Mouse (Mus musculus) intestine, embryonic 15.5 days (tissue): ENCODE measurements around the gene Tecr. TPM values are rescaled to one million over a fixed set of nuclear protein-coding genes. Genes with fewer than 3 reads are reported as not detected.

Source experiments
- ATAC-seq: fragments of 200-750 bp; cut with Nextera tagmentation; 2 replicates; pipeline ENCODE4 v1.8.0; 2017; ENCODE audit warnings: moderate TSS enrichment, moderate library complexity
- H3K27ac ChIP-seq: fragments of 300-500 bp; sonication (generic); 2 replicates; pipeline ENCODE4 v1.5.1; 2015; ENCODE audit warnings: mild to moderate bottlenecking, inconsistent platforms
- H3K27me3 ChIP-seq: fragments of 300-500 bp; sonication (generic); replicated peaks from 2 replicates; pipeline ENCODE4 v1.6.1; 2015; ENCODE audit warnings: inconsistent platforms
- H3K36me3 ChIP-seq: fragments of 300-500 bp; sonication (generic); 2 replicates; pipeline ENCODE4 v1.6.1; 2015; ENCODE audit warnings: inconsistent platforms
- H3K4me1 ChIP-seq: fragments of 300-500 bp; sonication (generic); replicated peaks from 2 replicates; pipeline ENCODE4 v1.6.1; 2015; ENCODE audit warnings: inconsistent platforms
- H3K4me2 ChIP-seq: fragments of 300-500 bp; sonication (generic); replicated peaks from 2 replicates; pipeline ENCODE4 v1.6.1; 2015; ENCODE audit warnings: mild to moderate bottlenecking, inconsistent platforms
- H3K4me3 ChIP-seq: fragments of 300-500 bp; sonication (generic); replicated peaks from 2 replicates; pipeline ENCODE4 v1.5.1; 2015; ENCODE audit warnings: inconsistent platforms
- H3K9ac ChIP-seq: fragments of 300-500 bp; sonication (generic); 2 replicates; pipeline ENCODE4 v1.6.1; 2015; ENCODE audit warnings: inconsistent platforms
- H3K9me3 ChIP-seq: fragments of 300-500 bp; sonication (generic); 2 replicates; pipeline ENCODE4 v1.6.1; 2016; ENCODE audit warnings: inconsistent platforms
- WGBS: fragments of 180-500 bp; shearing (Covaris S2); methylation state at CpG from one replicate; pipeline ENCODE4 v1.1.7; 2015; 5-methylcytosine and 5-hydroxymethylcytosine counted together
- polyA plus RNA-seq: library from polyadenylated mRNA; unstranded; fragments of >200 nt; fragmentation: Nextera tagmentation; extraction: Ambion mirVana; gene quantifications from 2 replicates; pipeline ENCODE4 v1.2.1, GENCODE M21; 2015

The Tecr gene
- polyA plus RNA-seq, 1 experiment from 2014 or later, result 610 TPM

DNA sequence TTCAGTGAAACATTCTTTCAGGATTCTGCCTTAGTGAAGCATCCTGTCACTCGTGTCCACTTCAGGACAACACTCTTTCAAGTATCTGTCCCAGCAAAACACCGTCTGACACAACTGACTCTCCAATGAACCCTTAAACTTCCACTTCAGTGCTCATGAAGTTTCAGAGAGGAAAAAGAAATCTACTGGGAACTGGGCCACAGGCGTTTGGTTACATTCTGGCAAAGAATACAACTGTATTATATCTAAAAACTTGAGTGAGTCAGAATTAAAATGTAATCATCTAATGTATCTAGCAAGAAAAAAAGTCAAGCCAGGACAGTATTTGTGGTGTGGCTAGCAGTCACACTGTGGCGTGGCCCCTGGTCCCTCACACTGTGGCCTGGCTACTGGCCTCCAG, 31.1 kb upstream of the Tecr start:
- H3K4me3 ChIP-seq, result no peak overlapping the region
- WGBS, result 74% methylated on average over 4 of the region's 4 CpGs
- H3K27ac ChIP-seq, result no peak overlapping the region
- H3K4me1 ChIP-seq, result no peaks in the 10 kb centered on the region
- no peaks in the 10 kb centered on the region for H3K9me3 ChIP-seq
- no peak overlapping the region for H3K4me2 ChIP-seq
- H3K9ac ChIP-seq, result no peak overlapping the region
- H3K27me3 ChIP-seq, result no peaks in the 10 kb centered on the region
- H3K36me3 ChIP-seq, result no peaks in the 10 kb centered on the region
- no peak for ATAC-seq

DNA sequence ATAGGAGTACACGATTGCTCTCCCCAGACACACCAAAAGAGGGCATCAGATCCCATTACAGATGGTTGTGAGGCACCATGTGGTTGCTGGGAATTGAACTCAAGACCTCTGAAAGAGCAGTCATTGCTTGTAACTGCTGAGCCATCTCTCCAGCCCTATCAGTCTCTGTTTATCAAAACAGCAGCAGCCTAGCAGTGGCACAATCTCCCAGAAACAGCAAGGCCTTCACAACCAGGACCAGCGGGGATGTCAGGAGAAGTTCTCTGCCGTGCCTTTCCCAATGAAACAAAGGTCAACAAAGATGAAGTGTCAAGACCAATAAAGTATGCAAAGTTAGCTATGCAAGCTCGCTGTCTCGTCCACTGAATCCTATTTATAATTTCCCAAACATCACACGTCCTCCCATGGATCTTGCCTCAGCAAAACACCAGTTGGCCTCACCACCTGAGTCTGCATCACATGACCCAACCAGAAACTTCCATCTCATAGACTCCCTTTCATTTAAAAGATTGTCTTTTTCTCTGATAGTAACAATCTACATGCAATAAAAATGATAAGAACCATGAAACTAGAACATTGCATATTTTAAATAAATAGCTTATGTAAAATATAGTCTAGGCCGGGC, 24.4 kb upstream of the Tecr start:
- Histone ChIP-seq H3K4me1 (no peaks in the 10 kb centered on the region), H3K27me3 (no peaks in the 10 kb centered on the region), H3K9me3 (no peaks in the 10 kb centered on the region), H3K9ac (no peak overlapping the region), H3K4me2 (no peak overlapping the region), H3K4me3 (no peak overlapping the region), H3K27ac (no peak overlapping the region), H3K36me3 (no peaks in the 10 kb centered on the region)
- ATAC-seq, result no peak
- WGBS, result 77% methylated on average over 7 of the region's 7 CpGs

GRCm38 (mm10) chr8:83625676-83626299, 18.0 kb upstream of the Tecr start:
- 88% methylated on average over 6 of the region's 6 CpGs for WGBS
- ATAC-seq, result no peak

GRCm38 (mm10) chr8:83624739-83625138, 17.0 kb upstream of the Tecr start:
- Histone ChIP-seq H3K27me3 (no peaks in the 10 kb centered on the region), H3K4me3 (no peak overlapping the region), H3K4me1 (peaks cover 3% of the 10 kb centered on the region; the same call in 1 of the 2 replicates), H3K9me3 (no peaks in the 10 kb centered on the region), H3K9ac (no peak overlapping the region), H3K27ac (no peak overlapping the region), H3K36me3 (no peaks in the 10 kb centered on the region), H3K4me2 (no peak overlapping the region)
- 45% methylated on average over 3 of the region's 3 CpGs for WGBS
- 0 out of 2 replicates have a peak, but pooled peaks have one; percentile 41 for ATAC-seq

More at GRCm38 (mm10) chr8:83625676-83626299, 18.0 kb upstream of the Tecr start:
- Histone ChIP-seq H3K36me3 (no peaks in the 10 kb centered on the region), H3K4me1 (peaks cover 3% of the 10 kb centered on the region; the same call in 1 of the 2 replicates), H3K27ac (no peak overlapping the region), H3K4me3 (no peak overlapping the region), H3K9ac (no peak overlapping the region), H3K9me3 (no peaks in the 10 kb centered on the region), H3K27me3 (no peaks in the 10 kb centered on the region), H3K4me2 (no peak overlapping the region)

DNA sequence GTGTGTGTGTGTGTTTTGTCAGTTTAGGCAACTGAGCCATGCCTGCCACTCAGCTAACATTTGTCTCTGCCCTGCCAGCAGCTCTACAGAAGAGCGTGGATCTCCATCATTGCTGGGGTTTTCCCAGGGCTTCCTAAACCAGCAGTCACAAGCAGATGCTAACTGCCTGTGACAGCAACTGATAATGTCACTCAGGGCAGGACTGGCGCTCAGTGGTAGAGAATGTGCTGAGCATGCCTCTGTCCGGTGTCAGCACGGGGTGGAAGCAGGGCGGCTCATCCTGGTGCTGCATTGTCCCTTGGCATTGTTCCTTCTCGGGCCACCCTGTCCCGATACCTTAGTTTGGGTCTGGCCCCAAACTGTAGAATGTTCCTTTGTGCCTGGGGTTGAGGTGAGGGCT, 15.8 kb upstream of the Tecr start:
- ATAC-seq, result no peak
- H3K9ac ChIP-seq, result no peak overlapping the region

DNA sequence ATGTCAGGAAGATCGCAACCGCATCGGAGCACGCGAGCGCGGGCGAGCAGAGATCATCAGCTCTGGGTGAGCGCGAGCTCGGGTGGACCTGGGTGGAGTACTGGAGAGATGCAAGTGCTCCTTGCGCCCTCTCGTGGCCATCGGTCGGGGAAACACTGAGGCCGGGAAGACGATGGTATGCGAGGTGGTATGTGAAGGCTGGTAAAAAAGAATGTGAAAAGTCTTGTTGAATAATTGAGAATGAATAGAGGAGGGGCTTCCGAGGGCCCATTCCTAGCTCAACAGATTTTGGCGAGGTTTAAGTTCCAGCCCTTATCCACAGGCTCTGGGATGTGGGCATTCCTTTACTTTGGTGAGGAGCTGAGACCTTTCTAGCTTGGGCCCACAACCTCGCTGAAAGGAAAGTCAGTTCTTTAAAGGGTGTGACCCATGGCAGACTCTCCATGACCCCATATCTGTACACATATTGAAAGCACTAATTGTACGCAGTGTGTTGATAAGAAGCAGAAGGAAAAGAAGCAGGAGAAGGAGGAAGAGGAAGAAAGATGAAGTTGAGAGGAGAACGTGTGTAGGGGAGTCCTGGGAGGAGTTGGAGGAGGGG, 14.7 kb upstream of the Tecr start:
- peak; percentile 92 for ATAC-seq
- Histone ChIP-seq H3K4me3 (peak overlapping the region; percentile 36), H3K4me2 (peak overlapping the region; percentile 85), H3K4me1 (peaks cover 3% of the 10 kb centered on the region; the same call in 1 of the 2 replicates), H3K9me3 (no peaks in the 10 kb centered on the region), H3K27me3 (no peaks in the 10 kb centered on the region), H3K9ac (peak overlapping the region; percentile 36), H3K36me3 (no peaks in the 10 kb centered on the region), H3K27ac (no peak overlapping the region)
- WGBS, result 9% methylated on average over 23 of the region's 23 CpGs

More for the DNA sequence above, 15.8 kb upstream of the Tecr start:
- Histone ChIP-seq H3K27me3 (no peaks in the 10 kb centered on the region), H3K4me1 (peaks cover 3% of the 10 kb centered on the region; the same call in 1 of the 2 replicates), H3K27ac (no peak overlapping the region), H3K4me3 (no peak overlapping the region), H3K9me3 (no peaks in the 10 kb centered on the region), H3K36me3 (no peaks in the 10 kb centered on the region), H3K4me2 (no peak overlapping the region)
- 87% methylated on average over 7 of the region's 7 CpGs for WGBS

DNA sequence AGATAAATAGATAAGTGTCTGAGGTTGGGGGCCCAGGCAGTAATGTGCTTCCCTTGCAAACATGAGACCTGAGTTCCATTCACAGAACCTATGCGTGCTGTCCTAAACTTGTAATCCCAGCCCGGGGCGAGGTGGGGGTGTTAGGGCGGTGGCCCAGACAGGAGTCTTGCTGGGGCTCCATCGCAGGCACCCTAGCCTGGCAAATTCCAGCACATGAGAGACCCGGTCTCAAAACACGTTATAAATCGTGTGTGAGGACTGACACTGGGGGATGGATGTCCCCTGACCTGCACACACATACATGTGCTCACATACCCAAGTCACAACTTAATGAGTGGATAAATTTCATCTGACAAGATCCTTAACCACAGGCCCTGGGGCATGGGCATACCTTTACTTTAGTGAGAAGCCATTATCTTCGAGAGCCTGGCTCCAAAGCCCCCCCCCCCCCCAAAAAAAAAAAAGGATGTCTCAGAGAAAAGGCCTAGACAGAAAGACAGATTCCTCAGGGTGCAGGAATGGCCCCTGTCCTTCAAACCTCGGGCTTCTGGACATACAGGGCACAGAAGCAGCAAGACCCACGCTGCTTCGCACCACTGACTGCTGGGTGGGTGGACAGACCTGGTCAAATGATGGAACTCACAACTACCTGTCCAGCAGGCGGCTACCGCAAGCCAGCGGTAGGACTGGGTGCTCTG, 14.1 kb upstream of the Tecr start:
- Histone ChIP-seq H3K4me2 (peak overlapping the region; percentile 85), H3K36me3 (no peaks in the 10 kb centered on the region), H3K9me3 (no peaks in the 10 kb centered on the region), H3K4me1 (peaks cover 3% of the 10 kb centered on the region; the same call in 1 of the 2 replicates), H3K27me3 (no peaks in the 10 kb centered on the region), H3K9ac (peak overlapping the region; percentile 36), H3K4me3 (peak overlapping the region; percentile 36), H3K27ac (no peak overlapping the region)
- 52% methylated on average over 15 of the region's 15 CpGs for WGBS
- peak; percentile 52 for ATAC-seq

GRCm38 (mm10) chr8:83619568-83620285, 12.0 kb upstream of the Tecr start:
- Histone ChIP-seq H3K36me3 (no peaks in the 10 kb centered on the region), H3K9ac (no peak overlapping the region), H3K9me3 (no peaks in the 10 kb centered on the region), H3K27me3 (no peaks in the 10 kb centered on the region), H3K4me2 (no peak overlapping the region), H3K4me1 (peaks cover 3% of the 10 kb centered on the region; the same call in 1 of the 2 replicates), H3K27ac (no peak overlapping the region), H3K4me3 (no peak overlapping the region)
- WGBS, result 88% methylated on average over 9 of the region's 9 CpGs
- no peak for ATAC-seq

- H3K36me3 ChIP-seq, result 0 out of 2 replicates have a peak, but pooled peaks cover 6% of the 10 kb centered on the region
Observed at GRCm38 (mm10) chr8:83618566-83618965, 10.8 kb upstream of the Tecr start.

GRCm38 (mm10) chr8:83617111-83617510, 9.3 kb upstream of the Tecr start:
- H3K27ac ChIP-seq, result no peak overlapping the region
- no peaks in the 10 kb centered on the region for H3K27me3 ChIP-seq
- peaks cover 17% of the 10 kb centered on the region for H3K36me3 ChIP-seq
- ATAC-seq, result no peak
- H3K9ac ChIP-seq, result no peak overlapping the region
- no peak overlapping the region for H3K4me3 ChIP-seq
- no peak overlapping the region for H3K4me2 ChIP-seq
- WGBS, result 85% methylated on average over 2 of the region's 2 CpGs
- no peaks in the 10 kb centered on the region for H3K9me3 ChIP-seq
- H3K4me1 ChIP-seq, result peaks cover 1% of the 10 kb centered on the region; the same call in 1 of the 2 replicates

More at GRCm38 (mm10) chr8:83618566-83618965, 10.8 kb upstream of the Tecr start:
- Histone ChIP-seq H3K4me1 (peaks cover 3% of the 10 kb centered on the region; the same call in 1 of the 2 replicates), H3K9me3 (no peaks in the 10 kb centered on the region), H3K9ac (no peak overlapping the region), H3K4me2 (no peak overlapping the region), H3K27ac (no peak overlapping the region), H3K4me3 (no peak overlapping the region), H3K27me3 (no peaks in the 10 kb centered on the region)
- no peak for ATAC-seq
- WGBS, result 90% methylated on average over 2 of the region's 2 CpGs

DNA sequence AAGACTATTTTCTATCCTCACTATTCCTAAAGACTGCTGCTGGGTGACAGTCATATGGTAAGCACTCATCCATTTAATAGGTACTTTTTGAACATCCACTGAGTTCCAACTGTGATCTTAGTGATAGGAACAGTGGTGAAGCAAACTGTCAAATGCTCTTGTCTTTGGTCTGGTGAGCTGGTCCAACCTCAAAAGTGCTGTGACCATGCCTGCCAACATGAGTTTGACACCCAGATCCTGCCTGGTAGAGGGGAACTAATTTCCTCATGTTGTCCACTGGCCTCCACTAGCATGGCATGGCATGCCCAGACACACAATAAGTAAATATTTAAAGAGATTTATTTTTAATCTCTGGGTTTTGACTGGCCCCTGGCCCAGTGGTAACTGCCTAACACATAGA, 8.9 kb upstream of the Tecr start:
- no peak overlapping the region for H3K27ac ChIP-seq
- ATAC-seq, result no peak

More for the DNA sequence above, 8.9 kb upstream of the Tecr start:
- H3K4me3 ChIP-seq, result no peak overlapping the region
- no peaks in the 10 kb centered on the region for H3K27me3 ChIP-seq
- peaks cover 22% of the 10 kb centered on the region for H3K36me3 ChIP-seq
- no peak overlapping the region for H3K4me2 ChIP-seq
- H3K4me1 ChIP-seq, result no peaks in the 10 kb centered on the region
- H3K9me3 ChIP-seq, result no peaks in the 10 kb centered on the region
- no peak overlapping the region for H3K9ac ChIP-seq
